Mouse (Mus musculus) liver, adult (tissue): Measurements from ENCODE around the gene Mmrn2.

Source experiments
- GATA4 ChIP-seq: IDR thresholded peaks from 2 replicates; pipeline ENCODE4 v1.6.1; 2014; ENCODE audit warnings: mild to moderate bottlenecking, low read length; ENCODE audit not compliant: insufficient replicate concordance

The Mmrn2 gene

DNA sequence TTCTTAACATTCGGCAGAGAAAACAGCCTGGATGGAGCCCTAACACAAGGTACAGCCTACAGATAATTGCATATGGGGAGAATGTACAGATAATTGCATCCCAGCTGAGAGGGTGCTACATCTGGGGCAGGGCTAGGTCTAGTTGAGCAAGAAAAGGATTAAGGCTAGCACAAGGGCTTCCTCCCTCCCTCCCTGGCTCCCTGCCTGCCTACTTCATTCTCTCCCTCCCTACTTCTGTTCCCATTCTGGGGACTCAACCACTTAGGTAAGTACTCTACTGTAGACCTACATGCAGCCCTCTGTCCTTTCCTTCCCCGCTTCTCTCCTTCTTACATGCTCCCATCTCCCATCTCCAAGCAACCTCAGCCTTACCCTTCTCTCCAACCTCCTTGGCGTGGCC lies 21.9 kb upstream of the Mmrn2 start:
- TF ChIP-seq GATA4: no peak

GRCm38 (mm10) chr14:34354456-34354855 lies 20.8 kb upstream of the Mmrn2 start:
- no peak for TF ChIP-seq GATA4

GRCm38 (mm10) chr14:34355301-34355700 lies 20.0 kb upstream of the Mmrn2 start, which contains the start of gene Fam25c:
TSS of gene Fam25c (minus strand) at chr14:34355433.
- TF ChIP-seq GATA4: no peak; the same call in 1 of the 2 replicates

- no peak for TF ChIP-seq GATA4
These were observed 17.4 kb upstream of the Mmrn2 start for GRCm38 (mm10) chr14:34357671-34358455.

GRCm38 (mm10) chr14:34359676-34360244 lies 15.5 kb upstream of the Mmrn2 start:
- no peak for TF ChIP-seq GATA4

- no peak for TF ChIP-seq GATA4
These were observed 15.0 kb upstream of the Mmrn2 start for GRCm38 (mm10) chr14:34360251-34360650.

- no peak for TF ChIP-seq GATA4
These were observed 13.1 kb upstream of the Mmrn2 start for GRCm38 (mm10) chr14:34362135-34362534.

- no peak for TF ChIP-seq GATA4
These were observed 12.4 kb upstream of the Mmrn2 start for GRCm38 (mm10) chr14:34362726-34363445.

DNA sequence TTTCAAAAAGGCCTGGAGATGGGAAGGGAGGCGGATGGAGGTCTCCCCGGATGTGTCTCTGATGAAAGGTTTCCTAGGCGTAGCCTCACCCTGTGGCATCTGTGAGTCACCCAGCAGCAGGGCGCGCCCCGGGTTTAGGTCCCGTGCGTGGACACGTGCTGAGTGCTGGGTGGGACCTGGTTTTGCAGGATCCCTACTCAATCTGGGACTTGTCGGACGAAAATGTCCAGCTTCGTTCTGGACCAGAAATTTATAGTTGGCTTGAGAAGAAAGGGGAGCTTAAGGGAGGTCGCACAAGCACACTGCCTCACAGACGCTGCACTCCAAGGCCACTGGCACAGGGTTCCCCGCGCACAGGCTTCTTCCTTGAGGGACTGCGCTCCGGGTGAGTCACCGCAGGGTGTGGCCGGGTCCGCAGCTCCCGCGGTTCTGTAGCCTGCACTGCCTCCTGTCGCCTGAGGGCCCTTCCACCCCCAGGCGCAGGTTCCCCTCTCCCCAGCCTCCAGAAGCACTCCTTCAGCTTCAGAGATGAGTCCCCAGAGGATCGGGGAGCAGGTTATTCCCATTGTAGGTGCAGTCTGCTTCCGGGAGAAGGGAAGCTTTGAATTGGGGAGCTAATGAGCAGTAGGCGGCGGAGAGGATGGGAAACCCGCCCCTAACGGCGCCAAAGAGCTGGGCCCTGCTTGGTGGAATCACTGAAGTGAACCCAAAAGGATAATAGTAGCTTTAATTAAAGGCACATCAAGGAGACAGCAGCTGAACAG lies 11.6 kb upstream of the Mmrn2 start:
- TF ChIP-seq GATA4: no peak

DNA sequence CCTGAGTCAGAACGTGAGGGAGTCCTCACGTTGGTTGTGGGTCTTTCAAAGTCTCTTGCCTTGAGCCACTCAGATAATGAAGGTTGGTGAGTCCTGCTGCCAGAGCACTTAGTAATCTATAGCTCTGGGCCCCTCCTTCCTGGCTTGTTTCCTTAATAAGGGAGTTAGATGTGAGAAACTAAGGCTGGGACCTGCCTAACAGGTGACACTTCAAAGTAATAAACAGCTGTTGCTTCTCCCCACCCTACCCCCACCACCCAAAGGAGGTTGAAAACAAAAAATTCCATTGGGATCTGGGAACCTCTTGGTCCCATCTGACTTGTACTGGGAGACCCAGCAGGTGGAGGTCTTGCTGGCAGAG lies 10.1 kb upstream of the Mmrn2 start:
- TF ChIP-seq GATA4: no peak

GRCm38 (mm10) chr14:34370203-34370602 lies 5.1 kb upstream of the Mmrn2 start:
- TF ChIP-seq GATA4: no peak

DNA sequence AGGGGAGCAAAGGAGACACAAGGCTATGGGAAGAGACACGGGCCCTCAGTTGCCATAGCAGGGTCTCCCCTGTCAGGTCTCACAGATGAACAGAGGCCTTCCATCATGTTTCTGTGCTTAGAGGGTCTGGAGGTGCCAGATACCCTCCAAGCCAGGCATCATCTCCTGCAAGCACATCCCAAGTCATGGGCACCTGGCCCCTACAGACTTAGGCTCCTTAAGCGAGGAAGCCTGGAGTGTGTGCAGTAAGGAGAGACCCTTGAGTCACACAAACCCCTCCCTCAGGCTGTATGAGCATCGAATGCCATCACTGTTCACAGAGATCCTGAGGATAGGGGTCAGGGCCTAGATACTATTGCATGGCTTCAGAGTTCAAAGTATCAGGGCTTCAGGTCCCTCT lies 4.3 kb upstream of the Mmrn2 start:
- TF ChIP-seq GATA4: no peak

DNA sequence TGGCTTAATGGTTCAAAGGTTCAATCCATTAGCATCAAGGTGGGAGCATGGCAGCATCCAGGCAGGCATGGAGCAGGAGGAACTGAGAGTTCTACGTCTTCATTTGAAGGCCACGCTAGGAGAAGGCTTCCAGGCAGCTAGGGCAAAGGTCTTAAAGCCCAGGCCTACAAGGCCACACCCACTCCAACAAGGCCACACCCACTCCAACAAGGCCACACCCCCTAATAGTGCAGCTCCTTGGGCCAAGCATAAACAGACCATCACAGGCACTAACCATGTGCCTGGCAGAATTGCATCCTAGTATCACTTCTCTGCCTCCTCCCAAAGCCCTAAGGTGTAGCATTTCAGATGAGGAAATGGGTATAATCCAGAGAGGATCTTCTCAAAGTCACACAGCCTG lies 3.5 kb upstream of the Mmrn2 start:
- no peak for TF ChIP-seq GATA4

DNA sequence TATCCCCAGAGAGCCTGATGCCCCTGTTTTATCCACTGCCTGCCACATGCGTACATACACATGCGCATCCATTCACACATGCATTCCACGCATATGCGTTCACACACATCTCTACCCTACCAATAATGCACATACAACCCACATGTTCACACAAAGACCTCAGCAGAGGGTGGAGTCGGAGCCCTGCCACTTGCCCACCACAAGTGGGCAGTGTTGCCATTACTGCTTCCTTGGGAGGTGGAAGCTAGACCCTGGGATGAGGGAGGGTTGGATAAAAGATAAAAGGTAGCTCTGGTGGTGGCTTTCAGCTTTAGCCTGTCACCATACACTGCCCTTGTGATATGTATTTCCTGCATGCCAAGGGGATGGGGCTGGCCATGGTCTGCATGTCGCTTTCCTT lies 2.6 kb upstream of the Mmrn2 start:
- no peak for TF ChIP-seq GATA4

- no peak for TF ChIP-seq GATA4
These were observed 1.7 kb upstream of the Mmrn2 start for GRCm38 (mm10) chr14:34373581-34373980.
